Mouse (Mus musculus) gonadal fat pad, adult 2 months (tissue): Measurements from ENCODE around the gene Adcy7. TPM values are rescaled to one million over a fixed set of nuclear protein-coding genes. Genes with fewer than 3 reads are reported as not detected.

ENCODE experiments used
- DNase-seq: peaks from one replicate; pipeline ENCODE4 v3.0.0-alpha.2; 2012; ENCODE audit warnings: low read depth
- polyA plus RNA-seq: library from polyadenylated mRNA; depleted of rRNA; stranded (reverse); fragments of >200 nt; gene quantifications from 2 replicates; pipeline ENCODE4 v1.2.3, GENCODE M21; 2012

The Adcy7 gene
- polyA plus RNA-seq, 1 experiment = 36.6 TPM

GRCm38 (mm10) chr8:88330816-88331215 is 58.6 kb downstream of the Adcy7 start:
- DNase-seq = no peak

DNA sequence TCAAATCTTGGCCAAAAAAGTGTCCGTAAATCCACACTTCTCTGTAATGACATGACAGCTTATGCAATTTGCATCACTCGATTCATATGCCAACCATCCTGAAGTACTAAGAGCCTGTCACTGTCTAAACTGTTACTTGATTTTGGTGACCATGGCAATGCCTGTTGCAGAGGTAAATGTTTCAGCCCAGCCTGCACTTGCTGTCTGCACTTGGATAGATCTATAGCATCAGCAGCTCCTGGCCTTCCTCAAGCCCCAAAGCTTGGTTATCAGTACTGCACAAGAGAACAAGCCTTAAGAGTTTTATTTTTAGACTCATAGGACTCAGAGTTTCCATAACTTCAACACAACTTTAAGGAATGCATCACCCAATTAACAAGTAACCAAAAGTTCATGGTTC is 62.2 kb downstream of the Adcy7 start:
- DNase-seq = no peak

DNA sequence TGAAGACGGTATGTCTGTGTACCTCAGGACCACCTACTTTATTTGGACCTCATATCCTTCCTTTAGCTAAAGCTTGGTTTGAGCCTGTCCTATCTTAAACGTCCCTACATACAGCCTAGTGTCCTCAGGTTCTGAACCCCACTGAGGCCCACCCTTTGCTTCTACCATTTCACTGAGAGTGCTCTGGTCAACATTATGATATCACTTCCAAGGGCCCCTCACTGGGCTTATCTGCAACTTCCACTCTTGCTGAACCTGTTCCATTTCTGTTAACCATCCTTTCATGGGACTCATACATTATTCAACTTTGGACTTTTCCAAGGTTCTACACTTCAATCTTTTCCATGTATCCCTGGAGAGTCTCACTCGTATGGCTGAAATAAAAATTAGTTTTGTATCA is 62.8 kb downstream of the Adcy7 start:
- DNase-seq = no peak

DNA sequence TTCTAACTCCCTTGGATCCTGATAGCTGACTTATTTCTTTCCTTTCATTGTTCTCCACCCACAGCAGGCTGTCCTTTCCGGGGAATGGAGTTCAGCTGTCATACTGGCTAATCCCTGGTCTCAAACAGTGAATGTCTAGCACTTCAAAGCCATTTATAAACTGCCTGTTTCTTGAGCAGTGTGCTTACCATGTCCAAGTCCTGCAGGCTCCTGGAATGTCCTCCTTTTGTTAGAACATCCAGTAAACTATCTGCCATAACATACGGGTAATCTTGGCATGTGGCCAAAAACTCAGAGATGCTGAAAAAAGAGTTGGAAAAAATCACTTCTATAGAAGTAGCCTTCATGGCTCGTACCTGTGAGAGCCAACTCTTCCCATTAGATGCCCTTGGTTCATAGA is 67.0 kb downstream of the Adcy7 start:
- no peak for DNase-seq

GRCm38 (mm10) chr8:88339887-88340695 is 67.9 kb downstream of the Adcy7 start:
- DNase-seq = no peak

DNA sequence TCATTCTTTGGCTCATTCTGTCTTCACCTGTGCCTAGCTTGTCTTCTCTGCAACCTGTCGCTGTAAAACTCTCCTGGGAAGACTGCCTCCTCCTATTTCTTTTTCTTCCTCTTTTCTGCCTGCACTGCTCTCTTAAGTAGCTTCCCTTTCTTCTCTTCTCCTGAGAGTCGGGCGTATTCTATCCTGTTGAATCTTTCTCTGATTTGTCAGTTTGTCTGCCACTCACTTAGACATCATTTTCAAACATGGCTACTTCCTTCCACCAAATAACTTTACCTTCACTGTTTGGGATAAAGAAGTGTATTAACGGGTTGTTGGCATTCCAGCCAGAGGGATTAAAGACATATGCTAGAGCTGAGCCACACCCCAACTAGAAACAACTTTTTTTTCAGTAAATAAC is 69.8 kb downstream of the Adcy7 start:
- DNase-seq = no peak

GRCm38 (mm10) chr8:88349046-88349445 is 76.8 kb downstream of the Adcy7 start:
- DNase-seq = no peak

- peak; percentile 75 for DNase-seq
These were observed 85.2 kb downstream of the Adcy7 start for GRCm38 (mm10) chr8:88357226-88357933.

DNA sequence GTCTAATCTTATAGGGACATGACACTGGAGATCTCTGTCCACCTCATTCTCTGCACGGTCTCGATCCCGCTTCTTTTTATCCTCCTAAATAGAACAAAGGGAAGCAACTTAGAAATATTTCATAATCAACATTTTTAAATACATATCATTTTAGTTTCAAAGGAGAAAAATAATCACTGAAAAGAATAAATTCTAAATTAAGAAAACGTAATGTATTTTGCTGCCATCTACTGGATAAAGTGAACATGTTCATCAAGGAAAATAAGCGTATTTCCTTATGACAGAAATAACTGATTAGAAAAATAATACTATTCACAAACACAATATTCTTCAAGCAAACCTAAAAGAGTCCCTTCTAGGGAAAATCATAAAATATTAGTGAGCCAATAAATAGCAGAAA is 85.7 kb downstream of the Adcy7 start:
- DNase-seq = no peak

- no peak for DNase-seq
These were observed 87.8 kb downstream of the Adcy7 start for GRCm38 (mm10) chr8:88359959-88360358.

DNA sequence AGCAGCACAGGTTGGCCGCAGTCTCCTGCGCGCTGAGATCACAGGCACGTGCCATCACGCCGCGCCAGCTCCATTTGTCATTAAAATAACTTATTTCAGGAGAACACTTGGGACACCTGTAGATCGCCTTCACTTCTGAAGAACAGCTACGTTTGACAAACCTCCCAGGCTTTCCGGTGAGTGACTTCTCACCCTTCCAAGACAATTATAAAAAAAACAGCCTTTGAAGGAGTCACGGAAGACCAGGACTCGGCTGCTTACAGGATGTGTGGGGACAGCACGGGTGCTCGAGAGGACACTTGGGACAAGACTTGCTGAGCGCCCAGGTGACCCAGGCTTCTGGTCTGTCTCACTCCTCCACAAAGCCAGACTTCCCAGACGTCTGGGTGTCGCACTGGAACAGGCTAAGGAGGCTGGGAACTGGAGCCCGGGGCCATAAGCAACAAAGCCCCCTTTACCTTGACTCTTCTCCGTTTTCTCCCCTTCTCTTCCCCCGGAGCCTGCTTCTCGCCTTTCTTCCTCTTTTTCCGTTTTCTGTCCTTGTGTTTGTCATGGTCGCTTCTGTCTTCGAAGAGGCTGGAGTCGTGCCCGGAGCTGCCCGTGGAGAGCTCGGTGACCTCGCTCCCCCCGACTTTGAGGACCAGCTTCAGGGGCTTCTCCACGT is 89.0 kb downstream of the Adcy7 start:
- DNase-seq = no peak

- DNase-seq = no peak
These were observed 89.7 kb downstream of the Adcy7 start, which contains the start of gene Brd7 for GRCm38 (mm10) chr8:88361708-88362428. TSS of gene Brd7 (minus strand) at chr8:88362194.

DNA sequence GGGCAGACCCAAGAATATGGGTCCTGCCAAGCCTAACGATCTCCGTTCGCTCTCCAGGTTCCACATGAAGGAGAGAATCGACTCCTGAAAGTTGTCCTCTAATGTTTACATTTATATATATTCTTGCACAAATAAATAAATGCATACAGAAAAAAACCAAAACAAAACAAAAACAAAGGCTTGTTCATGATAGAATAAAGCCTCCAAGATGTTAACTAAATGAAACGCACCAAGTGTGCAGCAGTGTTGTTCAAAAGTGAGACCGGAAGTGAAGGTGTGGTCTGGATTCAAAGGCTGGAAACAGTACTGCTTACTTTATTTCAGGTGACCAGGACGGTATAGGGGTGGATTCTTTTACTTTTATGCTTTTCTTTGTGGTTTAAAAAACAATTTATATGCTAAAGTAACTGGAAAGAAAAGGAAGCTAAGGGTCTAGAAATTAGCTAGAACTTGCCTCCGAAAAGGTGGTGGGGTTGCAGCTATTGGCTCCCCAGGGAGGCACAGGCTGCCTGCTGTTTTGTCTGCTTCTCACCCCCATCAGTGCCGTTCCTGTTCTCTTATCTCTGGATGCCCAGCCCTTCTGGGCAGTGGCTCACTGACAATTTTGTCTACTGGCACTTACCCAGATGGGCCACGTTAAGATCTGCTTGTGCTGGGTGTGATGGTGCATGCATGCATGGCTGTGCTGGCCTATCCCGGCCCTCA is 90.4 kb downstream of the Adcy7 start:
- DNase-seq = no peak

GRCm38 (mm10) chr8:88369221-88369620 is 97.0 kb downstream of the Adcy7 start:
- DNase-seq = no peak

- no peak for DNase-seq
These were observed 97.6 kb downstream of the Adcy7 start for GRCm38 (mm10) chr8:88369805-88370204.

GRCm38 (mm10) chr8:88371522-88371921 is 99.3 kb downstream of the Adcy7 start:
- no peak for DNase-seq

DNA sequence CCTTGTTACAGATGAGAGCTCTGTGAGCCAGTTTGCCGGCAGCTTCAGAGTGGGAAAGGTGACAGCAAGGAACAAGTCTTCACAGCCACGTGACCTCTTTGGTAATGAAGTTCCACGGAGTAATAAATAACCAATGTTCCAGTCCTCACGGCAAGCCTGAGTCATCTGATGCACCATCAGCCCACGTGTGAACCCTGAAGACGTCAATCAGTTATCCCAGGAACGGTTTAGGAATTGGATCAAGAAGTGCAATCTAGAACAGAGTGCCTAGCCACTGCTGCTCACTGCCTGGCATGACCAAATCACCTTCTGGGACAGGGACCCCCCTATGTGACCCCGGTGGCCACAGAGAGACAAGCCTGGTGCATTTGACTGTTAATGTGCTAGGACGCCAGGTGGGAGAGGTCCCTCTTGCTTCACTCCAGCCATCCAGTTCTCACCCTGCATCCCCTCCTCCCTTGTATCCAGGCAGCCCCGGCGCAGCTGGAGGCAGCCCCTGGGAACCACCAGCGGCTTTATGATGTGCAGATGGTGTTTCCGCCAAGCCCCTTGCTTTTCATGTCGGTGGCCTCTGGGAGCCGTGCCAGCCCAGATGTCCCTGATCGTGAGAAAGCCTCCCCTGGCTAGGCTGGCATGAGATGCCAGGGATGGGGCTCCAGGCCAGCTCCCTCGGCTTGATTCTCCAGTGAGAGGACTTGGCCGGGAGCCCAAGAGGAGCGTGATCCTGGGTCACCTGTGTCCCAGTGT is 104.8 kb downstream of the Adcy7 start:
- no peak for DNase-seq
